Mouse (Mus musculus) C2C12 (cell line): ENCODE results near the gene Mllt1. TPM values are rescaled to one million over a fixed set of nuclear protein-coding genes. Genes with fewer than 3 reads are reported as not detected.

ENCODE experiments used
- H3K27me3 ChIP-seq: one replicate; pipeline ENCODE4 v1.6.1; 2011; ENCODE audit not compliant: control insufficient read depth, insufficient read depth, insufficient read length
- H3K36me3 ChIP-seq: one replicate; pipeline ENCODE4 v1.6.1; 2011; ENCODE audit not compliant: control insufficient read depth, insufficient read depth
- H3K4me3 ChIP-seq: one replicate; pipeline ENCODE4 v1.5.1; 2011; ENCODE audit warnings: mild to moderate bottlenecking, control low read depth; ENCODE audit not compliant: poor library complexity, insufficient read depth, severe bottlenecking
- H3K79me2 ChIP-seq: one replicate; pipeline ENCODE4 v1.6.1; 2011; ENCODE audit not compliant: control insufficient read depth, insufficient read depth
- H3K79me3 ChIP-seq: one replicate; pipeline ENCODE4 v1.6.1; 2011; ENCODE audit warnings: low read depth, control low read depth
- H3ac ChIP-seq: one replicate; pipeline ENCODE3; 2011; ENCODE audit warnings: low read depth; ENCODE audit not compliant: control insufficient read depth, insufficient read length
- CEBPB ChIP-seq: IDR thresholded peaks from one replicate; pipeline ENCODE4 v1.6.1; 2011; ENCODE audit warnings: low read depth, mild to moderate bottlenecking, control low read depth, moderate library complexity
- CTCF ChIP-seq: IDR thresholded peaks from one replicate; pipeline ENCODE4 v1.5.1; 2011; ENCODE audit not compliant: control insufficient read depth, insufficient read depth, insufficient read length
- FOSL1 ChIP-seq: IDR thresholded peaks from one replicate; pipeline ENCODE4 v1.8.0; 2011; ENCODE audit warnings: mild to moderate bottlenecking, low read length; ENCODE audit not compliant: poor library complexity, insufficient read depth, severe bottlenecking
- MAX ChIP-seq: IDR thresholded peaks from one replicate; pipeline ENCODE4 v1.6.1; 2011; ENCODE audit warnings: mild to moderate bottlenecking, control low read depth
- MYOD1 ChIP-seq: IDR thresholded peaks from one replicate; pipeline ENCODE4 v1.6.1; 2011; ENCODE audit warnings: low read depth; ENCODE audit not compliant: control insufficient read depth, insufficient read length
- MYOG ChIP-seq: IDR thresholded peaks from one replicate; pipeline ENCODE4 v1.6.1; 2011; ENCODE audit not compliant: control insufficient read depth, insufficient read length; ENCODE audit errors: extremely low read depth
- USF1 ChIP-seq: IDR thresholded peaks from one replicate; pipeline ENCODE4 v1.6.1; 2011; ENCODE audit warnings: low read depth, mild to moderate bottlenecking, control low read depth, moderate library complexity
- polyA plus RNA-seq: library from polyadenylated mRNA; unstranded; fragments of >200 nt; fragmentation: generic; extraction: Trizol; gene quantifications from one replicate; pipeline ENCODE4 v1.2.1, GENCODE M21; 2012; ENCODE audit warnings: missing spikeins

Mllt1 gene
- polyA plus RNA-seq, 1 experiment, result 38.9 TPM

GRCm38 (mm10) chr17:56895368-56895918, 39.8 kb downstream of the Mllt1 start:
- Histone ChIP-seq H3K4me3 (no peak overlapping the region), H3K79me3 (no peaks in the 10 kb centered on the region), H3K79me2 (no peaks in the 10 kb centered on the region), H3K27me3 (no peaks in the 10 kb centered on the region), H3K36me3 (peaks cover 31% of the 10 kb centered on the region), H3ac (no peak overlapping the region)
- TF ChIP-seq CTCF, result no peak
- TF ChIP-seq USF1, result no peak

- H3K27me3 ChIP-seq, result no peaks in the 10 kb centered on the region
- H3K79me2 ChIP-seq, result no peaks in the 10 kb centered on the region
- no peak for TF ChIP-seq CTCF
- TF ChIP-seq MYOD1, result no peak
- no peak for TF ChIP-seq USF1
- TF ChIP-seq FOSL1, result no peak
- TF ChIP-seq MAX, result no peak
- TF ChIP-seq MYOG, result no peak
- TF ChIP-seq CEBPB, result no peak
- H3ac ChIP-seq, result no peak overlapping the region
- no peak overlapping the region for H3K4me3 ChIP-seq
- H3K79me3 ChIP-seq, result no peaks in the 10 kb centered on the region
- H3K36me3 ChIP-seq, result peaks cover 13% of the 10 kb centered on the region
Measured at GRCm38 (mm10) chr17:56890018-56890417, 45.2 kb downstream of the Mllt1 start.

- H3K4me3 ChIP-seq, result no peak overlapping the region
- H3K79me2 ChIP-seq, result no peaks in the 10 kb centered on the region
- H3K36me3 ChIP-seq, result peaks cover 7% of the 10 kb centered on the region
- TF ChIP-seq USF1 (no peak), MYOG (no peak), MAX (no peak), MYOD1 (no peak), CEBPB (no peak), FOSL1 (no peak), CTCF (no peak)
- H3K27me3 ChIP-seq, result no peaks in the 10 kb centered on the region
- H3K79me3 ChIP-seq, result no peaks in the 10 kb centered on the region
- no peak overlapping the region for H3ac ChIP-seq
Measured at GRCm38 (mm10) chr17:56888050-56888449, 47.2 kb downstream of the Mllt1 start.

- H3ac ChIP-seq, result no peak overlapping the region
- H3K79me2 ChIP-seq, result no peaks in the 10 kb centered on the region
- TF ChIP-seq MYOD1, result no peak
- TF ChIP-seq USF1, result no peak
- no peak for TF ChIP-seq CEBPB
- no peak for TF ChIP-seq FOSL1
- TF ChIP-seq MYOG, result no peak
- TF ChIP-seq CTCF, result no peak
- no peak for TF ChIP-seq MAX
- no peaks in the 10 kb centered on the region for H3K27me3 ChIP-seq
- no peaks in the 10 kb centered on the region for H3K79me3 ChIP-seq
- H3K4me3 ChIP-seq, result no peak overlapping the region
- H3K36me3 ChIP-seq, result no peaks in the 10 kb centered on the region
Measured at GRCm38 (mm10) chr17:56884809-56885208, 50.4 kb downstream of the Mllt1 start.

GRCm38 (mm10) chr17:56884331-56884730, 50.9 kb downstream of the Mllt1 start:
- H3K79me3 ChIP-seq, result no peaks in the 10 kb centered on the region
- no peaks in the 10 kb centered on the region for H3K36me3 ChIP-seq
- TF ChIP-seq MAX, result no peak
- TF ChIP-seq FOSL1, result no peak
- TF ChIP-seq MYOG, result no peak
- TF ChIP-seq USF1, result no peak
- no peak overlapping the region for H3ac ChIP-seq
- no peaks in the 10 kb centered on the region for H3K27me3 ChIP-seq
- no peaks in the 10 kb centered on the region for H3K79me2 ChIP-seq
- no peak overlapping the region for H3K4me3 ChIP-seq

GRCm38 (mm10) chr17:56883612-56884011, 51.6 kb downstream of the Mllt1 start:
- no peaks in the 10 kb centered on the region for H3K79me3 ChIP-seq
- no peaks in the 10 kb centered on the region for H3K27me3 ChIP-seq
- H3K79me2 ChIP-seq, result no peaks in the 10 kb centered on the region
- no peaks in the 10 kb centered on the region for H3K36me3 ChIP-seq
- H3ac ChIP-seq, result no peak overlapping the region
- no peak overlapping the region for H3K4me3 ChIP-seq
- TF ChIP-seq USF1, result no peak
- TF ChIP-seq MYOD1, result no peak
- TF ChIP-seq CEBPB, result no peak
- TF ChIP-seq MAX, result no peak
- TF ChIP-seq FOSL1, result no peak
- TF ChIP-seq CTCF, result no peak
- no peak for TF ChIP-seq MYOG
